Mouse (Mus musculus) embryonic stem cell, embryonic (primary cell): ENCODE results near the gene Ptprd.
"Not testable (repeated sequence)": the region's sequence is repeated elsewhere in the genome, so short reads cannot be mapped to it uniquely, and the experiment has no call there.

Experiments
- CTCF ChIA-PET, 4 experiments: fragments of 300-600 bp in 2 of 4; fragments of 350-600 bp in 2 of 4; sonication (Branson Sonifier 250); formaldehyde crosslinking; loops; one replicate each; lab custom pipeline; 2022; ENCODE audit warnings: inconsistent platforms in 2 of 4; lab: Charles Lee
- POLR2A ChIA-PET, 4 experiments: fragments of 300-600 bp in 2 of 4; fragments of 350-600 bp in 2 of 4; sonication (Branson Sonifier 250); formaldehyde crosslinking; loops; one replicate each; lab custom pipeline; 2022; ENCODE audit warnings: antibody characterized with exemption in 4 of 4, inconsistent platforms in 1 of 4; lab: Charles Lee

The Ptprd gene

GRCm38 (mm10) chr4:76443553-76443952, 1768.2 kb downstream of the Ptprd start:
- CTCF ChIA-PET: no interaction called here
- POLR2A ChIA-PET: no interaction called here

GRCm38 (mm10) chr4:76440791-76441364, 1770.9 kb downstream of the Ptprd start:
- ChIA-PET POLR2A (interaction anchor here in 2 of 4 experiments (1.0 kb wide), 2 partner anchors 8 to 9 kb away, joined by 3 to 4 read pairs; no protein-coding TSS in a partner anchor), CTCF (no interaction called here)

- CTCF ChIA-PET: no interaction called here
- POLR2A ChIA-PET: no interaction called here
Measured at GRCm38 (mm10) chr4:76438496-76439079, 1773.2 kb downstream of the Ptprd start.

- ChIA-PET POLR2A (no interaction called here), CTCF (no interaction called here)
Measured at GRCm38 (mm10) chr4:76438068-76438467, 1773.7 kb downstream of the Ptprd start.

GRCm38 (mm10) chr4:76435920-76436319, 1775.8 kb downstream of the Ptprd start:
- POLR2A ChIA-PET: no interaction called here
- CTCF ChIA-PET: no interaction called here

- POLR2A ChIA-PET: no interaction called here
- CTCF ChIA-PET: no interaction called here
Measured at GRCm38 (mm10) chr4:76429769-76430168, 1782.0 kb downstream of the Ptprd start.

GRCm38 (mm10) chr4:76427036-76427435, 1784.7 kb downstream of the Ptprd start:
- POLR2A ChIA-PET: not testable (repeated sequence)
- CTCF ChIA-PET: interaction anchor here in 1 of 4 experiments (0.7 kb wide), 1 partner anchor 231 kb away, joined by 5 read pairs; no protein-coding TSS in a partner anchor

GRCm38 (mm10) chr4:76425230-76425575, 1786.6 kb downstream of the Ptprd start:
- CTCF ChIA-PET: no interaction called here
- POLR2A ChIA-PET: no interaction called here

- POLR2A ChIA-PET: no interaction called here
Measured at GRCm38 (mm10) chr4:76424324-76425229, 1787.2 kb downstream of the Ptprd start.

GRCm38 (mm10) chr4:76422113-76422512, 1789.6 kb downstream of the Ptprd start:
- POLR2A ChIA-PET: no interaction called here
- CTCF ChIA-PET: no interaction called here

More at GRCm38 (mm10) chr4:76424324-76425229, 1787.2 kb downstream of the Ptprd start:
- CTCF ChIA-PET: no interaction called here

GRCm38 (mm10) chr4:76419641-76420040, 1792.1 kb downstream of the Ptprd start:
- POLR2A ChIA-PET: no interaction called here
- CTCF ChIA-PET: no interaction called here

- CTCF ChIA-PET: no interaction called here
Measured at GRCm38 (mm10) chr4:76417676-76418075, 1794.1 kb downstream of the Ptprd start.

GRCm38 (mm10) chr4:76415624-76416023, 1796.1 kb downstream of the Ptprd start:
- ChIA-PET POLR2A (interaction anchor here in 1 of 4 experiments (0.6 kb wide), 1 partner anchor 24 kb away, joined by 6 read pairs; no protein-coding TSS in a partner anchor), CTCF (no interaction called here)

More at GRCm38 (mm10) chr4:76417676-76418075, 1794.1 kb downstream of the Ptprd start:
- POLR2A ChIA-PET: no interaction called here

GRCm38 (mm10) chr4:76414591-76414990, 1797.2 kb downstream of the Ptprd start:
- CTCF ChIA-PET: no interaction called here
- POLR2A ChIA-PET: no interaction called here

GRCm38 (mm10) chr4:76410053-76410452, 1801.7 kb downstream of the Ptprd start:
- CTCF ChIA-PET: no interaction called here
- POLR2A ChIA-PET: no interaction called here

GRCm38 (mm10) chr4:76409159-76409558, 1802.6 kb downstream of the Ptprd start:
- POLR2A ChIA-PET: no interaction called here
- CTCF ChIA-PET: no interaction called here

GRCm38 (mm10) chr4:76405862-76406454, 1805.8 kb downstream of the Ptprd start:
- ChIA-PET CTCF (no interaction called here), POLR2A (no interaction called here)

- CTCF ChIA-PET: no interaction called here
Measured at GRCm38 (mm10) chr4:76403219-76403618, 1808.5 kb downstream of the Ptprd start.

GRCm38 (mm10) chr4:76387887-76388286, 1823.9 kb downstream of the Ptprd start:
- CTCF ChIA-PET: no interaction called here
- POLR2A ChIA-PET: no interaction called here

More at GRCm38 (mm10) chr4:76403219-76403618, 1808.5 kb downstream of the Ptprd start:
- POLR2A ChIA-PET: no interaction called here
